Mouse (Mus musculus): ENCODE measurements around the gene Ugt2b34. TPM values are rescaled to one million over a fixed set of nuclear protein-coding genes. Genes with fewer than 3 reads are reported as not detected.

Gene Ugt2b34
- not detected in 2 replicates for polyA plus RNA-seq (2021; fragmentation: Nextera tagmentation)
- long read RNA-seq, experiment 1 = 0 reads
- long read RNA-seq, experiment 2 = 0 reads

GRCm38 (mm10) chr5:86906758-86907157 lies at the start of gene Ugt2b34:
TSS of gene Ugt2b34 (minus strand) at chr5:86906937.

GRCm38 (mm10) chr5:86926426-86926825 lies 19.7 kb upstream of the Ugt2b34 start, which contains the start of gene Ugt2b1:
TSS of gene Ugt2b1 (minus strand) at chr5:86926530.

Other genes with a start within 250 kb of the Ugt2b34 start
- gene Tmprss11b, start 230.6 kb downstream of the Ugt2b34 start, polyA plus RNA-seq (2021; fragmentation: Nextera tagmentation) = not detected in 2 replicates
- not detected in 2 replicates for gene Tmprss11e, start 161.1 kb downstream of the Ugt2b34 start, polyA plus RNA-seq (2021; fragmentation: Nextera tagmentation)
- gene Ythdc1, start 102.7 kb downstream of the Ugt2b34 start, polyA plus RNA-seq (2021; fragmentation: Nextera tagmentation) = 15.3 and 16.3 TPM in 2 replicates
- not detected in 2 replicates for gene Ugt2b1, start 19.6 kb upstream of the Ugt2b34 start, polyA plus RNA-seq (2021; fragmentation: Nextera tagmentation)
- not detected in 2 replicates for gene Ugt2b35, start 93.9 kb upstream of the Ugt2b34 start, polyA plus RNA-seq (2021; fragmentation: Nextera tagmentation)
- not detected in 2 replicates for gene Ugt2b36, start 185.6 kb upstream of the Ugt2b34 start, polyA plus RNA-seq (2021; fragmentation: Nextera tagmentation)
- gene Ugt2b5, start 233.4 kb upstream of the Ugt2b34 start, polyA plus RNA-seq (2021; fragmentation: Nextera tagmentation) = not detected in 2 replicates

All from layer of hippocampus, adult 6 months (tissue).